Mouse (Mus musculus): Measurements from ENCODE around the gene Aqp3.

- TF ChIP-seq POLR2A (IDR thresholded peaks at IDR 0.05; ENCODE audit: low read depth, low read length) (no peak), CTCF (IDR thresholded peaks at IDR 0.05; ENCODE audit: borderline replicate concordance, insufficient read depth, low read length) (no peak)
Observed at GRCm38 (mm10) chr4:41107440-41107839, 9.5 kb upstream of the Aqp3 start.
